Mouse (Mus musculus): ENCODE results near the gene Zfp784.
"Not testable (repeated sequence)": the region's sequence is repeated elsewhere in the genome, so short reads cannot be mapped to it uniquely, and the experiment has no call there.

The Zfp784 gene

GRCm38 (mm10) chr7:5038109-5038732, at the start of gene Zfp784:
Gene Zfp784, minus strand, starts transcription at chr7:5038446.
- peak; percentile 94 to 96 for DNase-seq (ENCODE audit: low spot score in 2 of 2)

- DNase-seq (ENCODE audit: low spot score in 2 of 2), result no peak
Observed at GRCm38 (mm10) chr7:5087886-5088285, 49.6 kb upstream of the Zfp784 start.

DNA sequence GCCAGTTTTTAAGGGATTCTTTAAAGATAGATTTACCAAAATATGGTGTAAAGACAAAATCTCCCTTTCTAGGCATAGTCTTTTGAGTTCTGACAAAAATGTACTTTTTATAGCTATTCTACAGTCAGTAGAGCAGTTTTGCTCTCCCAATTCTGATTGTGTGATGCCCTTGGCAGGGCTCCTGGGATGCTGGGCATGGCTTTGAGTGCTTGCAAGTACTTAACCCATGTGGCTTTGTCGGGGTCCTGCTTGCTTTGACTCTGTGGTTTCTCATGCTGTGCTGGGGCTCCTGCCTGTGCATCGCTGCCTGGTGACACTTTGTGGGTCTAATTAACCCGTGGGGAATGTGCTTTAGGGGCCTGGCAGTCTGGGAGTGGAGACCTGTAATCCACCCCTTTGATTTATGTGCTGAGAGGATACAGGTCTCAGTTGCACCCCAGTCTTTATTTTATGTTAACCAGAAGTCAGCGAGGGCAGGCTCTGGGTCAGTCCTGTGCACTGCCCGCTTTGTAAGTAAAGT, 48.7 kb upstream of the Zfp784 start:
- no peak for DNase-seq (ENCODE audit: low spot score in 2 of 2)

DNA sequence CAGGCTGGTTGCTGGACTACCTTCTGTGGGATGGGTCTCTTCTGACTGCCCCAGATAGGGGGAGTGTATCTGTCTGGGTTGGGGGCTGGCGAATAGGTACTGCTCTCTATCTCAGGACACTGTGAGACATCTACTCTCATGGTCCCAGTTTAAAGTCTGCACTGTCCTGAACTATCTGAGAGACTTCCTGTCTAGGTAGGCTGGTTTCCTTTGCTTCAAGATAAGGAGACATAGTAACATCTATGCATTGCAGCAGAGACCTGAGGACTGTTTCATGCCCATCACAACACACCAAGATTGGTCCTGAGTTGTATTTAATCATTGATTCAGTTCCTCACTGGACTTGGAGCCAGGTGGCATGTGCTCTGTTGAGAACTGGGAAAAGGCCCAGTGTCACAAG, 47.3 kb upstream of the Zfp784 start:
- no peak for DNase-seq (ENCODE audit: low spot score in 2 of 2)

DNA sequence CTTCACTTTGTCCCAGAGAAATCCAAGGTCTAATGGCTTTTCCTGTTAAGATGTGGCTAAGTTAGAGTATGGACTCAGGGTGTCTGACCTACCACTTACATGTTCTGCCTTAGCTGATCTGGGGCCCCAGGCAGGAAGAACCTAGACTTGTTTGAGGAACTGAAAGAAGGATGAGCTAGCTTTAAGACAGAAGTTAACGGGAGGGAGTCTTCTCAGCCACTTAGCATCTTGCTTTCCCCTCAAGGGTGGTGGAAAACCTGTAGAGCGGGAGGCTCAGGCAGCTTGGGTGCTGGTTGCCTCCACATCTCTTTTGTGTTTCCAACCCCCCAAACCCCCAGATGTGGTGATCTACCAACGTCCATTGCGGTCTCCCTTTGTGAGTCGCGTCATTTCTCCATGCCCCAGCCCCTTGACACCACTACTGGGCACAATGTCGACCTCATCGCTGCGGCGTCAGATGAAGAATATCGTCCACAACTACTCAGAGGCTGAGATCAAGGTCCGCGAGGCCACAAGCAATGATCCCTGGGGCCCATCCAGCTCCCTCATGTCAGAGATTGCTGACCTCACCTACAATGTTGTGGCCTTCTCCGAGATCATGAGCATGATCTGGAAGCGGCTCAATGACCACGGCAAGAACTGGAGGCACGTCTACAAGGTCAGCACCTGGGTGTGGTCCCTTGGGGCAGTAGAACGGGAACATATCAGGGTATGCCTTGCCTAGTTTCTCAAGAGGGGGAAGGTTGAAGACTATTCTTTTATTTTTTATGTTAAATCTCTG, 45.3 kb upstream of the Zfp784 start:
- DNase-seq (ENCODE audit: low spot score in 2 of 2), result no peak

- DNase-seq (ENCODE audit: low spot score in 2 of 2), result no peak
Observed at GRCm38 (mm10) chr7:5081939-5082338, 43.7 kb upstream of the Zfp784 start.

- DNase-seq (ENCODE audit: low spot score in 2 of 2), result peak in 1 of 2 experiments; percentile 40
Observed at GRCm38 (mm10) chr7:5081241-5081640, 43.0 kb upstream of the Zfp784 start.

GRCm38 (mm10) chr7:5080815-5081214, 42.6 kb upstream of the Zfp784 start:
- DNase-seq (ENCODE audit: low spot score in 2 of 2), result no peak

GRCm38 (mm10) chr7:5080010-5080751, 41.9 kb upstream of the Zfp784 start, which contains the start of gene Epn1:
Gene Epn1, plus strand, starts transcription at chr7:5080235.
- peak; percentile 95 to 97 for DNase-seq (ENCODE audit: low spot score in 2 of 2)

DNA sequence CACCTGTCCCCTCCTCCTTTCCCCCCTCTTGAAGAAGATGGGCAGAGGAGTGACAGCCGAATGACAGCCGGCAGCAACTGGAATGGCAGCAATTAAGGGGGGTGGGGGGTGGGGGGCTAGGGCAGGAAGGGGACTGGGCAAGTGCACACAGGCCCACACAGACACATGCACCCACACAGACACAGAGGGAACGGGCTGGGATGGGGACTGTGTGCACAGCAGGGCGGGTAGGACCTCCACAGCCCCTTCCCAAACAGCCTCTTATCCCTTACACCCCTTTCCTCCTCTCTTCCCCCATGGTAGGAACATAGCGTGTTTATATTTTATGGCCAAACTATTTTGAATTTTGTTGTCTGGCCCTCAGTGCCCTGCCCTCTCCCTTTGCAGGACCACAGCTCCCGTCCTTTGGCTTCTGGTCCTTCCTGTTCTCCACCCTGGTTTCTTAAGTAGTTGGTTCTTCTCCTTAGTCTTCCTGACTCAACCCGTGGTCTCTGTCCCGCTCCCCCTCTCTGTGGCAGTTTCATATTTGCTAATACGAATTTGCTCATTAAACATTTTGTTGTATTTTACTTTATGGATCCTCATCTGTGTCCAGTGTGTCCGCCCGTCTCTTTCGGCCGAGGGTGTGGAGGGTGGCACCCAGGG, 41.2 kb upstream of the Zfp784 start:
- DNase-seq (ENCODE audit: low spot score in 2 of 2), result not testable (repeated sequence)

- no peak for DNase-seq (ENCODE audit: low spot score in 2 of 2)
Observed at GRCm38 (mm10) chr7:5076931-5077330, 38.7 kb upstream of the Zfp784 start.

DNA sequence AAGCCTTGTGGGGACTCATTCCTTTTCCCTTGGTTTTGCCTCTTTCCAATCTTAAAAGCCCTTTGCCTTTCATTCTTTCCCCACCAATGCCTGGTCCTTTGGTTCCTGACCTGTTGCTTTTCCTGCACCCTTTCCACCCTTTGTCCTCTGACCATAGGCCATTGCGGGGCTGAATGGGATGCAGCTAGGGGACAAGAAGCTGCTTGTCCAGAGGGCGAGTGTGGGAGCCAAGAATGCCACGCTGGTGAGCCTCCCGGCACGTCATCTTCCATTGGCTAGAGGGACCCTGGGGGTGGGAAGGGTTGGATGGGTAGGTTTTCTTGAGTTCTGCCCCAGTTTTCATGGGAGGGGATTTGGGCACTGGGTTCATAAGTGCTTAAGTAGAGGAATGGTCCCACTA, 36.7 kb upstream of the Zfp784 start:
- no peak for DNase-seq (ENCODE audit: low spot score in 2 of 2)

GRCm38 (mm10) chr7:5073586-5073985, 35.3 kb upstream of the Zfp784 start:
- no peak for DNase-seq (ENCODE audit: low spot score in 2 of 2)

DNA sequence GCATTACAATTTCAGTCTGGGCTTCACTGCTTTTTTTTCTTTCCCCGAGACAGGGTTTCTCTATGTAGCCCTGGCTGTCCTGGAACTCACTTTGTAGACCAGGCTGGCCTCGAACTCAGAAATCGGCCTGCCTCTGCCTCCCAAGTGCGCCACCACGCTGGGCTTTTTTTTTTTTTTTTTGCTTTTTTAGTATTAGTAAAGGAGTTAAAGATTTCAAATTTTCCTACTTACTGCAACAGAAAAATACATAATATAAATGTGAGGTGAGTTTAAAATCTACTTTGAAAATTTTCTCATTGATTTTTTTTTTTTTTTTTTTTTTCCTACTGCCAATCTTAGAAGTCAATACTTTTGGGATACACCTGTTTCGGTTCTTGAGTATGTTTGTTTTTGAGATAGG, 26.6 kb upstream of the Zfp784 start:
- no peak for DNase-seq (ENCODE audit: low spot score in 2 of 2)

GRCm38 (mm10) chr7:5062360-5063001, 24.2 kb upstream of the Zfp784 start:
- peak in 1 of 2 experiments; percentile 59 for DNase-seq (ENCODE audit: low spot score in 2 of 2)

DNA sequence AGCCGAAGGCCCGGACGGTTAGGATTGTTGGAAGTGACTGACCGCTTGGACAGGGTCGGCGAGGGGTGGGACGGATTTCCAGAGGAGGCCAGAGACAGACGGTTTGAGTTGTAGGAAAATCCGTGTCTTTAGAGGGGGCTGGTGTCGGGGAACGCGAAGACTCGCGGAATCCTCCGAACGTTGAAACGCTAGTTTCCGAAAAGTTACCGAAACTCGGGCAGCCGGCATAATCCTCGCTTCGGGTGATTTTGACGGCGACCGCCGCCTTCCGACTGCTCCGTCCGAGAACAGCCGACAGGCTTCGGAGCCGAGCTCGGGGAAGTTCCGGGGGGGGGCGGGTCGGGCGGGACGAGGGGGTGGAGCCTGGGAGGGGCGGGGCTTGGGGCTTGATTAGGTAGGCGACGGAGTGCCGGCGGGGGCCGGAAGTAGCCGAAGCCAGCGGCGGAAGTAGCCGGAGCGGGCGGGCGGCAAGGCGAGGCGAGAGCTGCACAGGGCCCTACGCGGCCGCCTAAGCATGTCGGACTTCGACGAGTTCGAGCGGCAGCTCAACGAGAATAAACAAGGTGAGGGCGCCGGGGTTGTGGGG, 23.6 kb upstream of the Zfp784 start, which contains the start of gene U2af2:
U2af2 (plus strand) TSS at position 370 of the 586 bp plus-strand sequence.
- peak; percentile 95 to 99 for DNase-seq (ENCODE audit: low spot score in 2 of 2)

GRCm38 (mm10) chr7:5060944-5061773, 22.9 kb upstream of the Zfp784 start:
- peak; percentile 95 to 96 for DNase-seq (ENCODE audit: low spot score in 2 of 2)

DNA sequence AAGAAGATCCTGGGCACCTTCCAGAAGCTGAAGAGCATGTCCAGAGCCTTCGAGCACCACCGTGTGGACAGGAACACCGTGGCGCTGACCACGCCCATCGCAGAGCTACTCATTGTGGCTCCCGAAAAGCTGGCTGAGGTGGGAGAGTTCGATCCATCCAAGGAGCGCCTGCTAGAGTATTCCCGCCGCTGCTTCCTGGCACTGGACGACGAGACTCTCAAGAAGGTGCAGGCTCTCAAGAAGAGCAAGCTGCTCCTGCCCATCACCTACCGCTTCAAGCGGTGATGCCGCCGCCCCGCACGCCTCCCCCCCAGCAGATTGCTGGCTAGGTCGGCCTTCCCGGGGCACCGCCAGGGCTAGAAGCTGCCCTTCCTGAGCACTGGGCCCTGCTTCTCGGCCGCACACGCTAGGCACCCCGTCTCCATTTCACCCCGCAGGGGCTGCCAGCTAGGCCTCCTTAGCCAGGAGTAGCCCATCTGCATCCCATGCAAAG, 22.0 kb upstream of the Zfp784 start:
- peak; percentile 79 to 89 for DNase-seq (ENCODE audit: low spot score in 2 of 2)

GRCm38 (mm10) chr7:5059421-5059820, 21.2 kb upstream of the Zfp784 start:
- no peak for DNase-seq (ENCODE audit: low spot score in 2 of 2)

DNA sequence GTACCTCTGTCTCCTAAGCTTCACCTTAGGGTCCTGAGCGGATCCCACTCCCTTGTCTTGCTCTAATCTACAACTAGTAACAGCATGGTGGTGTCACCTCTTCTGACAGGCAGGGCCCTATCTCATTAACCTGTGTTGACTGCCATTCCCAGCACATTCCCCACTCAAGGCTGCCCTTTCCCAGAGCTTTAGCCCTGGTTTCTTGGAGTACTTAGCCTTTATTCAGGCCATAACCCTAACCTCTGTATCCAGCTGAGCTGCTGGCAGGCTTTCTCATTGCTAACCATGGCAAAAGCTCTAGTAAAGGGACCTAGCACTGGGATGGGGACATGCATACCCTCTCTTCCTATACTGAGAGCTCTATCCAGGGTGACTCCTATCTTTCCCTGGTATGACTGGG, 20.4 kb upstream of the Zfp784 start:
- no peak for DNase-seq (ENCODE audit: low spot score in 2 of 2)

Data from spleen, postnatal 4 days (tissue).